Mouse (Mus musculus): ENCODE measurements around the gene Cox8b. TPM values are rescaled to one million over a fixed set of nuclear protein-coding genes. Genes with fewer than 3 reads are reported as not detected.
A peak's percentile ranks its signal among the peaks of the same experiment; 100 is the strongest.

Cox8b gene
- polyA plus RNA-seq, 1 experiment from 2014 or later: 93.0 TPM

GRCm38 (mm10) chr7:140912846-140913482 lies 12.7 kb upstream of the Cox8b start:
- no peak overlapping the region for H3K27ac ChIP-seq (ENCODE audit: poor library complexity, severe bottlenecking)
- H3K27me3 ChIP-seq (replicated peaks): peaks cover 25% of the 10 kb centered on the region
- no peaks in the 10 kb centered on the region for H3K4me1 ChIP-seq (replicated peaks)
- H3K4me3 ChIP-seq: no peak overlapping the region
- no peak overlapping the region for H3K4me2 ChIP-seq
- H3K9me3 ChIP-seq (replicated peaks): no peaks in the 10 kb centered on the region
- H3K36me3 ChIP-seq: no peaks in the 10 kb centered on the region
- WGBS: 77% methylated on average over 5 of the region's 5 CpGs
- H3K9ac ChIP-seq: no peak overlapping the region
- ATAC-seq (ENCODE audit: insufficient number of reproducible peaks, low FRiP score): no peak

DNA sequence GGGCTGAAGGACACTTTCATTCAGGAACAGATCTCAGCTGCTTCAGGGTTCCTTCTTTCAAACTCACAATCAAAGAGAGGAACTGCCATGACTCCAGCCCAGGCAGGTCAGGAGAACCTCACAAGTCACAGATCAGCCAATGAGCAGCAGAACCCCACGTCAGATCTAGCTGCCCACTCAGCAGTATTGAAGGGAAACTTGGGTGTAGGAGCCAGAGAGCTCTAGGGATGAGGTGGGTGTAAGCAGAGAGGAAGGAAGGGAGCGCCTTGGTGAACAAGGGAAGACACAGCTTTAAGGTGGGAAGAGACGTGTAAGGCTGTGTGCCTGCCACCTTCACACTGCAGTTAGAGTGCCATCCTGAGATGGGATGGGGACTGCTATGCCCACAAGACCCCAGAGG lies 12.0 kb upstream of the Cox8b start:
- no peak for ATAC-seq (ENCODE audit: insufficient number of reproducible peaks, low FRiP score)
- Histone ChIP-seq H3K9me3 (replicated peaks) (no peaks in the 10 kb centered on the region), H3K27me3 (replicated peaks) (peaks cover 20% of the 10 kb centered on the region), H3K4me2 (no peak overlapping the region), H3K4me3 (no peak overlapping the region), H3K4me1 (replicated peaks) (no peaks in the 10 kb centered on the region), H3K9ac (no peak overlapping the region), H3K36me3 (no peaks in the 10 kb centered on the region), H3K27ac (ENCODE audit: poor library complexity, severe bottlenecking) (no peak overlapping the region)
- 62% methylated on average over 3 of the region's 3 CpGs for WGBS

GRCm38 (mm10) chr7:140908634-140909107 lies 8.4 kb upstream of the Cox8b start:
- 2% methylated on average over 19 of the region's 19 CpGs for WGBS
- Histone ChIP-seq H3K27me3 (replicated peaks) (0 out of 2 replicates have a peak, but pooled peaks cover 16% of the 10 kb centered on the region), H3K36me3 (no peaks in the 10 kb centered on the region), H3K4me1 (replicated peaks) (no peaks in the 10 kb centered on the region), H3K4me3 (peak overlapping the region; percentile 48), H3K4me2 (peak overlapping the region; percentile 82), H3K27ac (ENCODE audit: poor library complexity, severe bottlenecking) (no peak overlapping the region), H3K9ac (peak overlapping the region; percentile 67), H3K9me3 (replicated peaks) (no peaks in the 10 kb centered on the region)
- ATAC-seq (ENCODE audit: insufficient number of reproducible peaks, low FRiP score): peak; percentile 74

DNA sequence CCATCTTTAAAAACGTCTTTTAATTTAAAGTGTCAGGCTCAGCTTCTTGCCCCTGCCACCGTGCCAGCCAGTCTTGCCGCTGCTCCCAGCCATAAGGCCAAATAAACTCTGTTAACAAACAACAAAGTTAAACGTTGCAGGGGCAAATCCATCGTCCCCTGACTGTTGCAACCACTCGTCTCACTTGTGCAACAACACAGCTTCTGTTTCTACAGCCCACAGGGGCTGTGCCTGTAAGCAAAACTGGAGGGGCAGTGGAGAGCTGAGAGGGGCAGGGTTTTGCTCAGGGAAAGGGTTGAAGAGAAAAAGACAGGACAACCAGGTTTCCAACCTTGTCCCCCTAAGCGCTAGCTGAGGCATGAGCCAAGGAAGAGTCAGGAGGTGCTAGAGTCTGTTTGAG lies 7.9 kb upstream of the Cox8b start:
- Histone ChIP-seq H3K36me3 (no peaks in the 10 kb centered on the region), H3K27me3 (replicated peaks) (0 out of 2 replicates have a peak, but pooled peaks cover 16% of the 10 kb centered on the region), H3K9ac (no peak overlapping the region), H3K4me3 (no peak overlapping the region), H3K4me2 (no peak overlapping the region), H3K4me1 (replicated peaks) (no peaks in the 10 kb centered on the region), H3K27ac (ENCODE audit: poor library complexity, severe bottlenecking) (no peak overlapping the region), H3K9me3 (replicated peaks) (no peaks in the 10 kb centered on the region)
- WGBS: 47% methylated on average over 7 of the region's 7 CpGs
- ATAC-seq (ENCODE audit: insufficient number of reproducible peaks, low FRiP score): no peak

DNA sequence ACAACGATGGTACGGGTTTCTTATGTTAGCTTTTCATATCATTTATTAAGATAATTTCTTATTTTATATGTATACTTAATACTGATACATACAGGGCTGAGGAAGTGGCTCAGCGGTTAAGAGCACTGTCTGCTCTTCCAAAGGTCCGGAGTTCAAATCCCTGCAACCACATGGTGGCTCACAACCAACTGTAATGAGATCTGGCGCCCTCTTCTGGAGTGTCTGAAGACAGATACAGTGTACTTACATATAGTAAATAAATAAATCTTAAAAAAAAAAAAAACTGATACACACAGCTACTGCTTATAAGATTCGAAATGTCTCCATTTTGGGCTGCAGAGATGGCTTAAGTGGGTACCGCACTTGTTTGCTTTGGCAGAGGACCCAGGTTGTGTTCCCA lies 7.5 kb upstream of the Cox8b start:
- H3K36me3 ChIP-seq: no peaks in the 10 kb centered on the region
- H3K9ac ChIP-seq: no peak overlapping the region
- no peak overlapping the region for H3K27ac ChIP-seq (ENCODE audit: poor library complexity, severe bottlenecking)
- H3K9me3 ChIP-seq (replicated peaks): no peaks in the 10 kb centered on the region
- no peak overlapping the region for H3K4me2 ChIP-seq
- WGBS: 77% methylated on average over 7 of the region's 7 CpGs
- H3K4me3 ChIP-seq: no peak overlapping the region
- no peaks in the 10 kb centered on the region for H3K4me1 ChIP-seq (replicated peaks)
- 0 out of 2 replicates have a peak, but pooled peaks cover 11% of the 10 kb centered on the region for H3K27me3 ChIP-seq (replicated peaks)
- no peak for ATAC-seq (ENCODE audit: insufficient number of reproducible peaks, low FRiP score)

- Histone ChIP-seq H3K9ac (no peak overlapping the region), H3K36me3 (no peaks in the 10 kb centered on the region), H3K9me3 (replicated peaks) (no peaks in the 10 kb centered on the region), H3K4me2 (no peak overlapping the region), H3K4me3 (no peak overlapping the region), H3K27ac (ENCODE audit: poor library complexity, severe bottlenecking) (no peak overlapping the region), H3K4me1 (replicated peaks) (no peaks in the 10 kb centered on the region), H3K27me3 (replicated peaks) (0 out of 2 replicates have a peak, but pooled peaks cover 7% of the 10 kb centered on the region)
- no peak for ATAC-seq (ENCODE audit: insufficient number of reproducible peaks, low FRiP score)
- WGBS: 75% methylated on average over 13 of the region's 13 CpGs
Measured at GRCm38 (mm10) chr7:140907131-140907530, 6.9 kb upstream of the Cox8b start.

DNA sequence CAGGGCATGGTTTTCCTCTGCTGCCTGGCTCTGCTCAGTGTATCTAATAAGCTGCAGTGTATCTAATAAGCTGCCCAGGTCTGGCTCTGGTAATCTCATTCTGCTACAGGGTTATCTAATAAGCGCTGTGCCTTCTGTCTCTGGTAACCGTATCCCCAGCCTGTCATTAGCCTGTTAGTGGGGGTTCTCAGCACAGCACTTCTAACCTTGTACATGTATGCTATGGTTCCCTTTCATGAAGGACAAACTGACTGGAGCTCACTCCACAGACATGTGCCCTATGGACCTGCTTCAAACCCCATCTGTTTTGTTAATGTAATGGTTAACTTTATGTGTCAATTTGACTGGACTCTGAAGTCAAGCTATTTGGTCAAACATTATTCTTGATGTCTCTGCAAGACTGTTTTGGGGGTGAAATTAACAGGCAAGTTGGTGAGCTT lies 5.4 kb upstream of the Cox8b start:
- Histone ChIP-seq H3K9ac (no peak overlapping the region), H3K27me3 (replicated peaks) (0 out of 2 replicates have a peak, but pooled peaks cover 4% of the 10 kb centered on the region), H3K36me3 (no peaks in the 10 kb centered on the region), H3K4me3 (no peak overlapping the region), H3K4me1 (replicated peaks) (peaks cover 5% of the 10 kb centered on the region; the same call in 1 of the 2 replicates), H3K9me3 (replicated peaks) (no peaks in the 10 kb centered on the region), H3K4me2 (no peak overlapping the region), H3K27ac (ENCODE audit: poor library complexity, severe bottlenecking) (no peak overlapping the region)
- WGBS: 46% methylated on average over 2 of the region's 2 CpGs
- ATAC-seq (ENCODE audit: insufficient number of reproducible peaks, low FRiP score): no peak

DNA sequence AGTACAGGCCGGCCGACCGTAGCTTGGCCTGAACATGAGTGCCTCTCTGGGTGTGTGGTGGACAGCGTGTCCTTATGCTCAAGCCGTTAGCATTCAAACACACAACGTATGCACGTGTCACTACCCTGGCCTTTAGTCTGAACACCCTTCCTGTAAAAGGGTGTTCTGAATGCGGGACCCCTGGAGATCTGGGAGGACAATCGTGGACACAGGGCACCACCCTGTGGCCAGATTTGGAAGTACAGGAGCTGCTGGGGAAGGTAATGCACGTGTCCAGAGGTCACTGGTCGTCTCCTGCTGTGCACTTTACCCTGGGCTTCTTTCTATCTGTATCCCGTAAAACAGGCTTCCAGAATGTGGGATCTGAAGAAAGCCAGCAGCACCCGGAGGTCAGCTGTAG lies 3.0 kb upstream of the Cox8b start:
- Histone ChIP-seq H3K4me1 (replicated peaks) (peaks cover 20% of the 10 kb centered on the region), H3K4me3 (no peak overlapping the region), H3K9me3 (replicated peaks) (no peaks in the 10 kb centered on the region), H3K36me3 (peaks cover 12% of the 10 kb centered on the region), H3K9ac (0 out of 2 replicates have a peak overlapping the region, but pooled peaks have one; percentile 32), H3K4me2 (no peak overlapping the region), H3K27ac (ENCODE audit: poor library complexity, severe bottlenecking) (no peak overlapping the region), H3K27me3 (replicated peaks) (0 out of 2 replicates have a peak, but pooled peaks cover 4% of the 10 kb centered on the region)
- WGBS: 27% methylated on average over 13 of the region's 13 CpGs
- peak; percentile 34; the same call in 1 of the 2 replicates for ATAC-seq (ENCODE audit: insufficient number of reproducible peaks, low FRiP score)

DNA sequence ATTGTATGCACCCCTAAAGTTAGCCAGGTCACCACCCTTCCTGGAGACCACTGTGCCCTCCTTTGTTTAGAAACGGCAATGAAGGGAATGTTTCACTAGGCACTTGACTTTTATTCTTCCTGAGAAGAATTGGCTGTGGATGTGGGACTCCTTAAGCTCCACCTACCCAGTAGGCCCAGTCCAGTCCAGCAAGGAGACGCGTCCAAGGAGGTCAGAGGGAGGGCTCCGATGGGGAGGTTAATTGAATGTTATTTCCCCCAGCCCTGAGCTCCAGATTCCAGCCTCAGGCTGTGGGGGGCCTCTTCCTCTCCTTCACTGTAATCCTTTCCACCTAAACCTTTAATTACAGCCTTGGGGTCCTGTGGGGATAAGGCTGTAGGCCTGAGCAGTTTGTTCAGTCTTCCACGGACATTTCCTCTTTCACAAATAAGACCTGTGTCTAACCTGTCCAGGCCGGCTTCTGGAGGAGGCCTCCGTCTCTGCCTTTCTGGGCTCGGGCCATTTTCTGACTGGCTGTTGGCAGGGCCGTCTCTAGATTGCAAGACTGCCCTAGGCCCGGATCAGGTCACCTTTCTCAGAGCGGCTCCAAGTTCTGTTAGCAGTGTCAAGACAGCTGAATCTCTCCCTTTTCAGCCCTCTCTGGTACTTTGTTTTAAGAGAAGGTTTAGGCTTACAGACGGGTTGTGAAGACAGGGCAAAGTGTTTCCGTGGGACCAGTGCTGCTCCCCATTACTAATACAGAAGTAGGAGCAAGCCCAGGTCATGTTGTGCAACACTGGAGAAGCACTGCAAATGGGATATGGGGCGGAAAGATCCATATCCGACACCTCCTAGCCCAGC lies 2.0 kb upstream of the Cox8b start:
- no peak overlapping the region for H3K4me3 ChIP-seq
- peaks cover 21% of the 10 kb centered on the region for H3K36me3 ChIP-seq
- ATAC-seq (ENCODE audit: insufficient number of reproducible peaks, low FRiP score): no peak
- H3K4me2 ChIP-seq: no peak overlapping the region
- H3K4me1 ChIP-seq (replicated peaks): peaks cover 20% of the 10 kb centered on the region
- WGBS: 81% methylated on average over 15 of the region's 15 CpGs
- H3K27ac ChIP-seq (ENCODE audit: poor library complexity, severe bottlenecking): no peak overlapping the region
- no peaks in the 10 kb centered on the region for H3K9me3 ChIP-seq (replicated peaks)
- H3K9ac ChIP-seq: no peak overlapping the region
- 0 out of 2 replicates have a peak, but pooled peaks cover 4% of the 10 kb centered on the region for H3K27me3 ChIP-seq (replicated peaks)

DNA sequence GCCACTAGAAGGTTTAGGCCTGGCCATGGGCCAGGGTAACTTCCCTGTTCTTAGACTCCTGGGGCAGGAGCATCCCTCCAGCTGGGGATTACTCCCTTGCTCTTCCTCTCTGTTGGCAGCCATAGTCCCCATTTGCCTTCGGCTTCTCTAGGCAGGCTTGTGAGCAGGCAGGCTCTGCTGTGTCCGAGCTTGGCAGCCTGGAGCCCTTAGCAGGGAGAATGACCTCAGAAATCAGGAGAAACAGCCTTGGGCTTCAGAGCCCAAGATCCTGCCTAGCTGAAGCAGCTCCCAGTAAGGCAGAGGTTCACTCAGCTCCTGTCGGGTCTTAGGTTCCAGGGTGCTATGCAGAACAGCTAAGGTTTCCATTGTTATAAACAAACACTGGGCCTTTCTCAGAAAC lies 1.1 kb downstream of the Cox8b start:
- H3K27me3 ChIP-seq (replicated peaks): 0 out of 2 replicates have a peak, but pooled peaks cover 1% of the 10 kb centered on the region
- H3K9me3 ChIP-seq (replicated peaks): no peaks in the 10 kb centered on the region
- H3K4me2 ChIP-seq: no peak overlapping the region
- peaks cover 45% of the 10 kb centered on the region for H3K36me3 ChIP-seq
- 67% methylated on average over 3 of the region's 3 CpGs for WGBS
- no peak overlapping the region for H3K4me3 ChIP-seq
- ATAC-seq (ENCODE audit: insufficient number of reproducible peaks, low FRiP score): no peak
- H3K9ac ChIP-seq: no peak overlapping the region
- 0 out of 2 replicates have a peak overlapping the region, but pooled peaks have one; percentile 9 for H3K27ac ChIP-seq (ENCODE audit: poor library complexity, severe bottlenecking)
- peaks cover 20% of the 10 kb centered on the region for H3K4me1 ChIP-seq (replicated peaks)

GRCm38 (mm10) chr7:140897863-140898262 lies 2.4 kb downstream of the Cox8b start:
- Histone ChIP-seq H3K4me3 (no peak overlapping the region), H3K4me1 (replicated peaks) (peaks cover 20% of the 10 kb centered on the region), H3K27ac (ENCODE audit: poor library complexity, severe bottlenecking) (no peak overlapping the region), H3K36me3 (peaks cover 55% of the 10 kb centered on the region), H3K9ac (no peak overlapping the region), H3K4me2 (no peak overlapping the region), H3K27me3 (replicated peaks) (no peaks in the 10 kb centered on the region), H3K9me3 (replicated peaks) (no peaks in the 10 kb centered on the region)
- ATAC-seq (ENCODE audit: insufficient number of reproducible peaks, low FRiP score): no peak
- 88% methylated on average over 7 of the region's 7 CpGs for WGBS
